Mouse (Mus musculus) ES-Bruce4 (cell line): ENCODE data around the gene Smoc1. TPM values are rescaled to one million over a fixed set of nuclear protein-coding genes. Genes with fewer than 3 reads are reported as not detected.

Experiments used
- H3K27ac ChIP-seq: 2 replicates; pipeline ENCODE4 v1.5.1; 2012; ENCODE audit warnings: low read length, inconsistent platforms; ENCODE audit not compliant: insufficient read depth
- H3K27me3 ChIP-seq: 2 replicates; pipeline ENCODE4 v1.6.1; 2012; ENCODE audit warnings: mild to moderate bottlenecking, low read length, inconsistent platforms; ENCODE audit not compliant: control insufficient read depth, poor library complexity, insufficient read depth, severe bottlenecking
- H3K36me3 ChIP-seq: 2 replicates; pipeline ENCODE4 v1.6.1; 2012; ENCODE audit warnings: inconsistent platforms, mild to moderate bottlenecking, low read length, moderate library complexity; ENCODE audit not compliant: control insufficient read depth, poor library complexity, insufficient read depth, severe bottlenecking
- H3K4me1 ChIP-seq: one replicate; pipeline ENCODE4 v1.8.1; 2011; ENCODE audit warnings: low read length; ENCODE audit not compliant: control insufficient read depth, insufficient read depth
- H3K4me3 ChIP-seq: 2 replicates; pipeline ENCODE4 v1.5.1; 2011; ENCODE audit warnings: low read depth, mild to moderate bottlenecking, low read length
- H3K9ac ChIP-seq: 2 replicates; pipeline ENCODE4 v1.6.1; 2012; ENCODE audit warnings: low read depth, mild to moderate bottlenecking, inconsistent platforms; ENCODE audit not compliant: poor library complexity, severe bottlenecking
- H3K9me3 ChIP-seq: replicated peaks from 2 replicates; pipeline ENCODE4 v1.6.1; 2012; ENCODE audit warnings: mild to moderate bottlenecking, low read length, inconsistent platforms; ENCODE audit not compliant: control insufficient read depth, poor library complexity, insufficient read depth, severe bottlenecking
- CTCF ChIP-seq: IDR thresholded peaks from one replicate; pipeline ENCODE4 v1.8.1; 2011; ENCODE audit warnings: low read depth, low read length
- EP300 ChIP-seq: IDR thresholded peaks from 2 replicates; pipeline ENCODE4 v1.6.1; 2011; ENCODE audit warnings: low read depth, low read length; ENCODE audit not compliant: insufficient read depth
- POLR2A ChIP-seq: IDR thresholded peaks from one replicate; pipeline ENCODE4 v1.8.1; 2011; ENCODE audit warnings: low read length; ENCODE audit not compliant: insufficient read depth
- polyA plus RNA-seq: library from polyadenylated mRNA; stranded (reverse); fragments of >200 nt; gene quantifications from 2 replicates; pipeline ENCODE4 v1.2.4, GENCODE M21; 2011; ENCODE audit warnings: low read depth; ENCODE audit not compliant: missing spikeins, insufficient read depth, insufficient read length

Smoc1 gene
- polyA plus RNA-seq, 1 experiment: 6.7 TPM

DNA sequence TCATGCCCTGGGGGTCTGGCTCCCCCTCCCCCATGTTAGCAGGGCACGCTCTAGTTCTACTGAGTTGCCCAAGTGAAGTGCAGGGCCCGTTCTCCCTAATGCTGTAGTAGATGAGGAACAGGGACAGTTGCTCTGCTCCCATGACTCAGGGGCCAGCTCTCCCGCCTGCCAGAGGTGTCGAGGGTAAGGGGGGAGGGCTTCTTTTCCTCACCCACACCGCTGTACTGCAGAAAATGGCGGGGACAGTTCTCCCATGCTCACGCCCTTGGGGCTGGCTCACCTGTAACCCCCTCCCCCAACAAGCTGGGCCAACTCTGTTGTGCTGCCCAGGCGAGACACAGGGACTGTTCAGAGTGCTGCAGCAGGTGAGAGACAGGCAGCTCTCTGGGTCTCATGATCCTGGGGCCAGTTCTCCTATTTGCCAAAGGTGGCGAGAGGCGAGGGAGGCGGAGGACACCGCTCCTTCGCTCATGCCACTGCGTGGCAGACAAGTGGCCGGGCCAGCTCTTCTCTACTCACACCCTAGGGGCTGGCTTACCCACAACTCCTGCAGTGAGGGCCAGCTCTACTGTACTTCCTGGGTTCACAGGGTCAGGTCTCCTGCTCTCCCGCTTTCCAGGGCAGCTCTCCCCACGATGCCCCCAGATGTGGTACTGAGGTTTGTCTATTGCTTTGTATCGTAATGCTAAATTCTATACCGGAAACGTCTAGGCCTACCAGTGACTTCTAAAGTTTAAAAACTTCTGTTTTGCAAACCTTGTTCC is 7.9 kb upstream of the Smoc1 start:
- Histone ChIP-seq H3K4me3 (peak overlapping the region; percentile 84), H3K36me3 (0 out of 2 replicates have a peak, but pooled peaks cover 2% of the 10 kb centered on the region), H3K9ac (peak overlapping the region; percentile 68), H3K27ac (peak overlapping the region; percentile 62), H3K9me3 (no peaks in the 10 kb centered on the region), H3K27me3 (no peaks in the 10 kb centered on the region), H3K4me1 (no peaks in the 10 kb centered on the region)
- no peak for TF ChIP-seq EP300
- no peak for TF ChIP-seq CTCF
- TF ChIP-seq POLR2A: no peak

DNA sequence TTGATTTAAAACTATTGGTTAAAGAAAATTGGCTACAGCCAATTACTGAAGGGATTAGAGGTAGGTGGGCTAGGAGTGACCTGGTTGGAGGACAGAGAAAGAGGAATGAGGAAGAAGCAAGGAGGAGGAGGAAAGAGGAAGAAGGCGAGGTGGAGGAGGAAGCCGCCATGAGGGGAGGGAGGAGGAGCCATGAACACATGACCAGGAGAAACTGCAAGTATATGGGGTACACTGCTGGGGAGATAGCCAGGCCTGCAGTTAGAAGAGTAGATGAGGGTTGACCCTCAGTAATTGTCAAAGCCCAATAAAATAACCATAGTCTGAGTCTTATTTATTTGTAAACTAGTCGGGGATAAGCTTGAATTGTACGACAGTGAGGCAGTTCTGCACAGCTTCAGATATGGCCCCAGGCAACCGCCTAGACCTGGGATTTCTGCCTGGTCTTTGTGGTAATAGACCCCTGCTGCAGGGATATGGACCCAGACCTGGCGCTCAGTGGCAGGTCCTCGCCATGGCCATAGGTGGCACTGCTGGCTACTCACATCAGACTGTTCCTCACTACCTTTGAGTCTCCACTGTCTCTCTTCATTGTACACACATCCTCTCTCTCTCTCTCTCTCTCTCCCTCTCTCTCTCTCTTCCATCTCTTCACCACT is 7.2 kb upstream of the Smoc1 start:
- no peaks in the 10 kb centered on the region for H3K27me3 ChIP-seq
- H3K4me3 ChIP-seq: peak overlapping the region; percentile 81
- H3K9me3 ChIP-seq: no peaks in the 10 kb centered on the region
- TF ChIP-seq EP300 (no peak), CTCF (peak; percentile 26)
- no peak overlapping the region for H3K27ac ChIP-seq
- H3K4me1 ChIP-seq: no peaks in the 10 kb centered on the region
- H3K36me3 ChIP-seq: 0 out of 2 replicates have a peak, but pooled peaks cover 2% of the 10 kb centered on the region
- peak overlapping the region; percentile 70 for H3K9ac ChIP-seq

GRCm38 (mm10) chr12:81024407-81024806 is 2.2 kb upstream of the Smoc1 start:
- no peaks in the 10 kb centered on the region for H3K27me3 ChIP-seq
- H3K9ac ChIP-seq: no peak overlapping the region
- TF ChIP-seq POLR2A (no peak), EP300 (no peak), CTCF (no peak)
- H3K27ac ChIP-seq: no peak overlapping the region
- no peaks in the 10 kb centered on the region for H3K9me3 ChIP-seq
- H3K36me3 ChIP-seq: 0 out of 2 replicates have a peak, but pooled peaks cover 2% of the 10 kb centered on the region
- H3K4me3 ChIP-seq: no peak overlapping the region
- H3K4me1 ChIP-seq: no peaks in the 10 kb centered on the region

DNA sequence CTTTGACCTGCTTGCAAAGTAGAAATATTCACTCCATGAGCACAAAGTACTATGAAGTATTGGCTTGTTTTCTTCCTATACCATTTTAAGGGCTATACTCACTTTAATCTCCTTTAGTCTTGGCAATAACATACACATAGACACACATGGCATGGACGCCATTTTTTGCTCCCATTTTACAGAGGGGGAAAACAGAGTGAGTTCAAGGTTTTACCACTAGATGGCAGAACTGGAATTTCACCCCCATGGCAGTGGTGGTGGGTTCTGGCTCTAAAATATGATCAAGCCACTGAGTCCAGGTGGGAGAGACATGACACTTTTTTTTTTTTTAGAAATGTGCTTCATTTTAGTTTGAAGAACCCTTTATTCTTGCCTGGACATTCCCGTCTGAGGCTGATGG is 1.6 kb upstream of the Smoc1 start:
- no peaks in the 10 kb centered on the region for H3K9me3 ChIP-seq
- 0 out of 2 replicates have a peak, but pooled peaks cover 2% of the 10 kb centered on the region for H3K36me3 ChIP-seq
- H3K27ac ChIP-seq: no peak overlapping the region
- H3K4me3 ChIP-seq: no peak overlapping the region
- no peak for TF ChIP-seq POLR2A
- TF ChIP-seq CTCF: no peak
- H3K9ac ChIP-seq: no peak overlapping the region
- H3K27me3 ChIP-seq: no peaks in the 10 kb centered on the region
- H3K4me1 ChIP-seq: no peaks in the 10 kb centered on the region

GRCm38 (mm10) chr12:81026995-81027942 is 661 bp downstream of the Smoc1 start:
- no peak for TF ChIP-seq POLR2A
- no peak for TF ChIP-seq CTCF
- no peak for TF ChIP-seq EP300
- no peak overlapping the region for H3K27ac ChIP-seq

More at GRCm38 (mm10) chr12:81026995-81027942, 661 bp downstream of the Smoc1 start:
- H3K4me3 ChIP-seq: peak overlapping the region; percentile 63
- H3K9me3 ChIP-seq: no peaks in the 10 kb centered on the region
- peak overlapping the region; percentile 54 for H3K9ac ChIP-seq
- no peaks in the 10 kb centered on the region for H3K4me1 ChIP-seq
- H3K36me3 ChIP-seq: no peaks in the 10 kb centered on the region
- H3K27me3 ChIP-seq: no peaks in the 10 kb centered on the region
